Mouse (Mus musculus) regulatory T cell (primary cell): Measurements from ENCODE around the gene Ccdc115.

Source experiments
- in situ Hi-C: fragments of 300-600 bp; cut with MboI, MseI; formaldehyde crosslinking; loops from one replicate; pipeline ENCODE4 v1.15.1; 2025; ENCODE audit warnings: high pct_unique_total_duplicates

The Ccdc115 gene

DNA sequence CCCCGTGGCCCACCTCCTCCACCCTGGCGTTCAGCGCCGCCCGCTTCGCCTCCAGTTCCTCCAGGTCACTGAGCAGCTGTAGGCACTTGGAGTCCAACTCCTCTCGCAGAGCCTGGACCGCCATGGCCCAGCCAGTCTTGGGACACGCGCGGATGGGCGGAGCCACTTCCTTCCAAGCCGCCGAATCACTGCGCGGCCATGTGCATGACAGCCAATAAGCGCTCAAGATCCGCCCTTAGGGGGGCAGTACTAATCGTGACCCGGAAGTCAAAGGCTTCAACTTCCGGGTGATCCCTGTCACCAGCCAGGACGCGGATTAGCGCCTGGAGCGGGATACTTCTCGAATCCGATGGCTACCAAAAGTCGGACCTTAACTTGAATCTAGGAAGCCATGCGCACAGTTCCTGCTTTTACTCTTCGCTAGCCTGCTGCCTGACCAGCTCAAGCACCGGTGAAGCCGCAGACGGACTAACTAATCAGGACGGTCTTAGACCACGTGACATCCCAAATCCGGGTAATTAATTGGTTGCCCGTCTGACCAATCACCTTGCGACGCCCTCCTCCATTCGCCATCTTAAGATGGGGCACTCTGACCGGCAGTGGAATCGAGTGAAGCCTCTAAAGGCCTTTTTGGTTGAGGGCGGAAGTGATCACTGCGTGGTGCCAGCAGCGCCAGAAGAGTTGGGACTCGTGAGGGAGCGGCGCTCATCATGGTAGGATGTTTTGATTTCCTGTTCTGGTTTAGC lies at the start of gene Ccdc115, which contains the start of gene Imp4:
TSS of gene Ccdc115 (minus strand) at position 458 of the 746 bp plus-strand sequence.
TSS of gene Imp4 (plus strand) at position 637 of the 746 bp plus-strand sequence.
- in situ Hi-C loops, result no loop called here

DNA sequence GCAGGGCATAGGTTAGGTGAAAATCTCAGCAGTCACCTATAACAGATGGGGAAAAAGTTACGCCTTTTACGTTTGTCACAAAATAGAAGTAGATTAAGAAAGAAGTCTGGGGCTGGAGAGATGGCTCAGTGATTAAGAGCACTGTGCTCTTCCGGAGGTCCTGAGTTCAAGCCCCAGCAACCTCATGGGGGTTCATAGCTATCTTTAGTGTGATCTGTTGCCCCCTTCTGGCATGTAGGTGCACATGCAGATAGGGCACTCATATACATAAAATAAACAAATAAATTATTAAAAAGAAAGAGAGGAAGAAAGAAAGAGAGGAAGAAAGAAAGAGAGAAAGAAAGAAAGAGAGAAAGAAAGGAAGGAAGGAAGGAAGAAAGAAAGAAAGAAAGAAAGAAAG lies 47.9 kb upstream of the Ccdc115 start:
- in situ Hi-C loops, result no loop called here

DNA sequence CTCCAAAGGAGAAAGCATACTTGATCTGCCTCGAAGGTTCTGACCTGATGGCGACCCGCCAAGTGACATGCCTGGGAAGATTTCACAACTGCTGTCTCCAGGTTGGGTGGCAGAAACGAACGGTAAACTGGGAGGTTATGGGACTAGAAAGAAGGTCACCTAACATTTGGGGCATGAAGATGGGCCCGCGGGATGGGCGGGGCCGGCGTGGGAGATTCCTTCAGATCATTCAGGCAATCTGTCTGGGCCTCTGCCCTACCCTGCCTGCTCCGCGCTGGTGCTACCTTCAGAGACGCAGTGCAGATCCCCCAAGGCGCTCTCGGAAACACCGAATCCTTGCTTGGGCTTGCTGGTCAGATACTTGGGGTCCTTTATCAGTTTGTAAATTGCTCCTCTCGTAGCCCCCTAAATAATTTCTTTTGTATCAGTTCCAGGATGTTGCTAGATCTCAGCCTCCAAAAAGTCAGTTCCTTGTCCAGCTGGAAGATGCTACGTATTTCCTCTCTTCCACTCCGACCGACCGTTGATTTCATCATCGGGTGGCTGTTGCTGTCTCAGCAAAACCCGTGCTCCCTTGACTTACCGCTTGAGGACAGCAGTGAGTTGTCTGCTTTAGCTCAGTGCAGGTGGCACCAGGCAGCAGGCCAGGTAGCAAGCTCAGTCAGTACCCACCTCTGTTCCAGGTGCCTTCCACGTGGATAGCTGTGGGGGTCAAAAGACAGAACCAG lies 46.2 kb upstream of the Ccdc115 start:
- in situ Hi-C loops, result no loop called here

DNA sequence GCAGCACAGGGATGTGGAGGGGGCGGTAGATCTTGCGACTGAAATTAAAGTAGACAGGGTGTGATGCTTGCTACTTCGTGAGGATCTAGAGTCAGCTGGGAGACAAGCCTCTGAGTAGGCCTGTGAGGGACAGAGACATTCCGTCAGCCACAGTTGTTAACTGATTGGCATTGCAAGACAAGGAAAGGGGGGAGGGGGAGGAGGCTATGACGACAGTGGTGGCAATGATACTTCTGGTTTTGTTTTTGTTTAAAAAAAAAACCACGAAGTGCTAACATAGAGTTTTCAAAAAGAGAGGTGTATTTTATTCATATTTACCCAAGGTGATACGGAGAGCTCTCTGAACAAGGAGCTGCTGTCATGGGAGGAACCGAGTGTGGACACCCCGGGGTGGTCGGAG lies 45.0 kb upstream of the Ccdc115 start:
- in situ Hi-C loops, result no loop called here

DNA sequence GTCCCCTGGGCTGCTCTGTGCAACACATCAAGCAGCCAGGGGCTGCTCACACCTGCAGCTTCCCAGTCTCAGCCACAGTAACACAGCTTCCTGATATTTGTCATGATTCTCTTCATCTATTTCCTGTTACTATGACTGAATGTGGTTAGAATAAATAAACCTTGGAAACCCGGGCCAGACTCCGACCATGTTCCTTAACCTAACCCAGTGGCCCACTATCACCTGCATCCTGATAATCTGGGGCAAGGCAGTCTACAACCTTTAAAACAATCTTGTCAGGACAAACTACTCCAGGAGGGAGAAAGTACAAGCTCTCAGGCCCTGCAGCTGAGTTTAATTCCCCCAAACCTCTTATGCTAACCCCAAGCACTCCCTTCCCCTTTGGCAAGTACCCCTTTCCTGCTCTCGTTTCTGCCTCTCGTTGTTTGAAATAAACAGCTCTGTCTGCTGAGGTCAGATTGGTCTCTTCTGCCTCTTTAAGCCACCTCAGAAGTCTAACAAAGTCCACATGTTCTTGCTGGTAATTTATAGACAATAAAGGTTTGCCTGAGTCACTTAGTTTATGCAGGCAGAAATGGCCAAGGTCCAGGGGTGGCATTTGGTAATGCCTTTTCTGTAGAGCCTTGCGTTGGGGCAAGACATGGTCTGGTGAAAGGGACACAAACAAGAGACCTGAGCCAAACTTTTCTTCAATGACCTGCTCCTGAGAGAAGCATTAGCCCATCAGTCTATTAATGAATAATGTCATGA lies 42.6 kb upstream of the Ccdc115 start:
- in situ Hi-C loops, result no loop called here

DNA sequence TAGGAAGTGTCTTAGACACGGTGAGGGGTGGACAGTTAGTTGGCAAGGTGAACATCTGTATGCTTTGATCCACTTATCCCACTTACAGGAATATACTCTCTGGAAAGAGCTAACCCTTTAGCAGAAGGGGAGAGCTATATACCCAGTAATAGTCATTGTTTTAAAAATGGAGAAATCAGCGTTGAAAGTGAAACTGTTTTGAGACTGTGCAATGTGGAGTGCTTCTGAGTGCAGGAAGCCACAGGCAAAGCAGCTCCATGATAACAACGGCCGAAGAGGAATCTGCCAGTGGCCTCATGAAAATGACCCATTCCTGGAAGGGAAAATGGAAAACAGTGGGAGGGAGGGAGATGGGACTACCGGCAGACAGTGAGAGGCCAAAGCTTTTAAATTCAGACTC lies 41.3 kb upstream of the Ccdc115 start:
- in situ Hi-C loops, result no loop called here

DNA sequence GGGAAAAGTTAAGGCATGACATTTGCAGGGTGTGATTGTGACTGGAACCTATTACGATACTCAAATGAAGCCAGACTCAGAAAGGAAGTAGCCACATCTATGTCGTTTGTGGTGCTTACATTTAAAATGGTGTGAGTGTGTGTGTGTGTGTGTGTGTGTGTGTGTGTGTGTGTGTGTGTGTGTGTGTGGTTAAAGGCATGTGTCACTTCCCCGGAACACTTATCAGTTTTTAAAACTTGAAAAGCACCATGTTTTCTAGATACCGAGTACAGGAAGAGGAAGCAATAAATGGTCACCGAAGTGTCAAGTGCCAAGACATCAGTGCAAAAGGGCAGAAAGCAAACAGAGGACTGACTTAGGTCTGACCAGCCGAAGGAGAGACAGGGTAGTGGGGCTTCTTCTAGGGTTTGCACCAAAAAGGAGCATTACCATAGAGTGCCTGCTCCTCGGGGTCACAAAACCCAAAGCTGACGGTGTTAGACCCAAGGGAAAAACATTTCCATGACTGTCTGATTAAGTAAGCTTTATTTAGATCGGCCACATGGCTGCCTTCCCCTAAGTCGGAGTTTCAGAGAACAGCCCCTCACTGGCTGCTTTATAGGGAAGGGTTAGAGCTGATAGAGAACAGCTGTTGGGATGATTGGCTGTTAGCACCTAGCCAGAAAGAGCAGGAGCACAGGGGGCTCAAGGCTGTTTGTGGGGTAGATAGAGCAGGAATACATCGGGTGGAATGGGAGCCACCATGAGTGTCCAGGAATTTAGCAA lies 39.6 kb upstream of the Ccdc115 start:
- in situ Hi-C loops, result no loop called here

DNA sequence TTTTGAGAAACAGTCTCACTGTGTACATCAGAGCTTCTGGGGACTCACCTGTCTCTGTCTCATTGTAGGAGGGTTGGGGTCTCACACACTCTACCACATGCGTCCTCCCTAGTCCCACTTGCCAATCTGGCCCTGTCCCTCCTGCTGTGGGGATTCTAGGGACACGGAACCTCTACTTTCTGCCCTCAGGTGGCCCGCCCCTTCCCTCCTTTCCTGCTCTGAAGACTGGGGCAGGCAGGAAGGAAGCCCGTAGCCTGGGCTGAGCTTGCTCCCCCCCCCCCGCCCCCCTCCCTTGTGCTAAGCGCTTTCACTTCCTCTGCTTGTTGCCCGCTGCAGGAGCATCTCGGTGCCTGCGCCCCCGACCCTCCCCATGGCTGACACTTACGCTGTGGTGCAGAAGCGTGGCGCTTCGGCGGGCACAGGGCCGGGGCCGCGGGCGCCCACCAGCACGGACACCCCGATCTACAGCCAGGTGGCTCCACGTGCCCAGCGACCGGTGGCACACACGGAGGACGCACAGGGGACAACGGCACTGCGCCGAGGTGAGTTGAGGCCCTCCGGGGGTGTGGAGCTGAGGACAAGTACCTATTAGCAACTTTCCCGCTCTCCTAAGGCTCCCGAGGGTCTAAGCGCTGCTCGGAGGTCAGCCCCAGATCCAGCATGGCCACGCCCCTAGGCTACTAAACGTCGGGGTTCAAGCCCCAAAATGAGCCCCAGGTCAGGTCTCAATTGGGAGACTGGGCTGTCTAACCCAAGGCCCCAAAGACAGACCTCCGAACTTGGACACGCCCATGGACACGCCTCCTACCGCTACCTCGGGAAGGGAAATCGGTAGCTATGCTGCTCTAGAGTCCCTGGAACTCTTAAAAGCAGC lies 33.2 kb upstream of the Ccdc115 start:
- in situ Hi-C loops, result no loop called here

DNA sequence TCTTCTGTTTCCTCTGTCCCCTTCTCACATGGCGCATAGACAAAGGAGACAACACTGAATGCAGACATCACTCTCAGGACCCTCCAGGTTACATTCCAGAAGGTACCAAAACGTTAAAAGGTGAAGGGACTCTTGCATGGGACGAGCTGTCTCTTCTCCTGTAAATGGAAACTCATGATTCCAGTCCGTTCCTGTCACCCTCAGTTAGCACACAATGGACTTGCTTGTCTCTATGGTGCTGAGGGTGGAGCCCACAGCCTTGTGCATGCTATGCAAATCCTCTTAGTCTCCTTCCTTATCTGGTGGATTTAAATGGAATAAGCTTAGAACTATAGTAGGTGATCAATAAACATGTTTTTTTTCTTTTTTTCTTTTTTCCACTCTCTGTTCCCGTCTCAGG lies 30.3 kb upstream of the Ccdc115 start:
- in situ Hi-C loops, result no loop called here

DNA sequence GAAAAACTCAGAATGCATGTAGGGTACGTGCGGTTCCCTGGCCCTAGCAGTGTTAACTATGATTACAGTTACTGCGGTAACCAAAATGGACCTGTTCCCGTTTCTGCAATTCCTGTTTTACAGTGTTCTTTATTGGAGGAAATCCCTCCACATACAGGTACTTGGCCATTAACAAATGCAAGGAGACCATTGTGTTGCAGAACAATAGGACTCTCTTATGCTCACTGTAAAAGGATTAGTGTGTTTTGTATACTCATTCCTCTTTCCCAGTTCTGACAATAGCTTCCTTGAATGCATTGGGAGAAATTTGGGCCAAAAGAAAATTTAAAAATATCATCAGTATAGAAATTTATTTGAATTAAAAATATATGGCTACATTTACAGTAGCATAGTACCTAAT lies 29.0 kb upstream of the Ccdc115 start:
- in situ Hi-C loops, result no loop called here

DNA sequence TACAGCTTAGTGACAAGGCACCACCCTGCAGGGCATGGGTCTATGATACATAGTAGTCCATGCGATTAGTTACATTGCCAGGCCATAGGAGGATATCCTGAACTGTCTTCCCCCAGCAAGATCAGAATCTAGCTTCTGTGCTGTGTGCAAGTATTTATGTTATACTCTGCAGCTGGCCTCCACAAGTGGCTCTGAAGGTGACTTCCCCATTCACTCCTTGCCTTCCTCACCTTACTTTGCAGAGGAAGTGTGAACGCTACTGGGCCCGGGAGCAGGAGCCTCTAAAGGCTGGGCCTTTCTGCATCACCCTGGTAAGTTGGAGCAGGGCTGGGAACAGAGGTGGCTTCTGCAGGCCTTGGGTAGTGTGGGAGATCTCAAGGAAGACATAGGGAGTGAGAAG lies 28.6 kb upstream of the Ccdc115 start:
- in situ Hi-C loops, result no loop called here

DNA sequence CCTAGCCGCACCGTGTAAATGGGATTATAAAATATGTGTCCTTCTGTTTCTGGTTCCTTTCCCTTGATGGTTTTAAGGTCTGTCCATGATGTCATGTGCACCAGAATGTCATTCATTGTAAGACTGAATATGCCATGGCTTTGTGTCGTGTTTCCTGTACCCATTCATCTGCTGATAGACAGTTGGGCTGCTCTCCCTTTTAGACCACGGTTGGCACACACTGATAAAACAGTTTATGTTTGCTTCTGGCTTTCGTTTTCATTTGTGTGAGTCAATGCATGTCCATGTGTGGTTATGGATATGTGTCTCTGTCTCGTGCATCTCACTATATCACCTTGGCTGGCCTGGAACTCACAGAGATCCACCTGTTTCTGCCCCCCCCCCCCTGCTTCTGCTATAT lies 26.0 kb upstream of the Ccdc115 start:
- in situ Hi-C loops, result no loop called here

DNA sequence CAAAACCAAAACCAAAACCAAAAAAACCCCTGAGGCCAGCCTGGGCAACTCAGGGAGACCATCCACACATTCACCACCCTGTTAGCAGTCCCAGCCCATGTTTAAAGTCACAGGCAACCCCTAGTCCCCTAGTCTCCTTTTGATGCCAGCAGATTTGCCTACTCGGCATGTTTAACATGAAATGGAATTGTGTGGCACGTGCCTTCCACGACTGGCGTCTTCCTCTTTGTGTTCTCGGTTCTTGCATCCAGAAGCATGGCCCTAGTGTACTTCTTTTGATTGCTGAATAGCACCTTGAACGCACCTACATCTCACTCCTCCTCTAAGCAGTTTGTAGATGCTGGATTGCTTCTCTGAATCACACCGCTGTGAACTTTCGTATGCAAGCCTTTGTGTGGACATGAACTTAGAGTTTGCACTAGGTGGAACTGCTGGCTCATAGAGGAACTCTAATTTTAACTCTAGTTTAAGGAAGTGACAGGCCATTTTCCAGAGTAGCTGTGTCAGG lies 24.9 kb upstream of the Ccdc115 start:
- in situ Hi-C loops, result no loop called here

DNA sequence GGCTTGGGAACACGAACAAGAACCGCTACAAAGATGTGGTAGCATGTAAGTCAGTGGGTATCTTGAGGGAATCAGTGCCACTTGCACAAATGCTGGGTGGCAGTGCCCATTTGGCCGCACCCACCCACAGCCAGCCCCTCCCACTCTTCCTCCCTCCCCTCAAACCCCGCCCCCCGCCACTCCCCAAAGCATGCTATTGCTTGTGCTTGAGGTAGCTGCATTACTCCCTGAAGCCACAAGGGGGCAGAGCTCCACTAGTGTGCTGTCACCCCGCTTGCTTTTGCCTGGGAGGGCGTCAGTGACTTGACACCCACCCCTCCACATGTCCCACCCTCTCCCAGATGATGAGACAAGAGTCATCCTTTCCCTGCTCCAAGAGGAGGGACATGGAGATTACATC lies 23.3 kb upstream of the Ccdc115 start:
- in situ Hi-C loops, result no loop called here

DNA sequence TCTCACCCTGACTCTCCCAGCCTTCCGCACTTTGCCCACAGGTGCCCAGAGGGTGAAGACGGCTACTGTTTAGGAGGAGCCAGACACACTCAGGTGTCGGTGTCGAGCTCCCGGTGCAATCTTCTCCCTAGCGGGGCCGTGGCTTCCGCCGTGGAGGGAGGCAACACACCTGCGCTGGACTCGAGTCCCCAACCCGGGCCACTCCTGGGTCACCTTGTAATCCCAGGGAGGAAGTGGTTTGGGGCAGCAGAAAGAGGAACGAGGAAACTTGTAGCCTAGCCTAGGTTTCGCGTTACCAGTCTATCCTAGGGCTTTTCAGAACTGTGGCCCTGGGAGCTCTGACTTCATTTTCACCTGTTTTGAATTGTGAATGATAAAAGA lies 20.6 kb upstream of the Ccdc115 start:
- in situ Hi-C loops, result no loop called here

DNA sequence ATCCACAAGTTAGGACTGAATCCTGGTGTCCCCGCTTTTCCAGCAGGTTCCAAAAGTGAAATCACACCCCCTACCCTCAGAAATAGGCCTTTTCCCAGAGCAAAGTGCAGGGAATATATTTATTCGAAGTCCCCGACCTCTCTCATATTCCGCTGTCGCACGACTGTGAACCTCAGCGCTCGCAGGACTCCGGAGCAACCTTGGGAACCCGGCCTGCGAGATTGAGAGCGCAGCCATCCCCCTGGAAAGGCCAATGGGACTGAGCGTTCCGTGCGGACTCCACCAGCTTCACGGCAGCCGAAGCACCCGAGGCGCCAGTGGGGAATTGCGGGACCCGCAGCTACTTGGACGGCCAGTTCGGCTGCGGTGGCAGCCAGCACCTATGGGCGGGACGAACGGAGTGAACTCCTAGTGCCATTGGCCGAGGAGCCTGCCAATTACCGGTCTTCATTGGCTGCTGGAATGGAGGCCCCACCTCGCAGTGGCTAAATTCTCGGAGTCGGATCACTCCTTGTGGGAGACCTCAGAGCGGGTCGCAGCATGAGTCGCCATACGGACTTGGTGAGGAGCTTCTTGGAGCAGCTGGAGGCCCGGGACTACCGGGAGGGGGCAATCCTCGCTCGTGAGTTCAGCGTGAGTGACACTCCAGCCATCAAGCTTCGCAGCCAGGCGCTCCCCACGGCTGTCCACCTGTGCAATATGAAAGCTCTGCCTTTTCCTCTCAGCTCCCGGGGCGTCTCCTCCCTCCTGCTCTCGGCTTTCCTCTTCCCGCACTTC lies 20.0 kb upstream of the Ccdc115 start, which contains the start of gene Ptpn18:
TSS of gene Ptpn18 (plus strand) at position 479 of the 777 bp plus-strand sequence.
- in situ Hi-C loops, result no loop called here

DNA sequence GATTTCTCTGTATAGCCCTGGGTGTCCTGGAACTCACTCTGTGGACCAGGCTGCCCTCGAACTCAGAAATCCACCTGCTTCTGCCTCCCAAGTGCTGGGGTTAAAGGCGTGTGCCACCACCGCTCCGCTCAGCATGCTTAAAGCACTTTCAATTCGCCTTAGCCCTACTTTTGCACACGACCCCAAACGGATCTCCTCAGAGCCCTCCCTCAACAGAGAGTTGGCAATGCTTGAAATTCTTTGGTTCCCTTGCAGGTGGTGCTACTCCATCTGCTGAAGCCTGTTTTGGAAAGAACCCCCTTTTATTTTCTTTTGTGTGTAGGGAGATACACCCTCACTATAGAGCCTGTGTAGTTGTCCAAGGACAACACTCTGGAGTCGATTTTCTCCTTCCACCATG lies 19.0 kb upstream of the Ccdc115 start:
- in situ Hi-C loops, result no loop called here

DNA sequence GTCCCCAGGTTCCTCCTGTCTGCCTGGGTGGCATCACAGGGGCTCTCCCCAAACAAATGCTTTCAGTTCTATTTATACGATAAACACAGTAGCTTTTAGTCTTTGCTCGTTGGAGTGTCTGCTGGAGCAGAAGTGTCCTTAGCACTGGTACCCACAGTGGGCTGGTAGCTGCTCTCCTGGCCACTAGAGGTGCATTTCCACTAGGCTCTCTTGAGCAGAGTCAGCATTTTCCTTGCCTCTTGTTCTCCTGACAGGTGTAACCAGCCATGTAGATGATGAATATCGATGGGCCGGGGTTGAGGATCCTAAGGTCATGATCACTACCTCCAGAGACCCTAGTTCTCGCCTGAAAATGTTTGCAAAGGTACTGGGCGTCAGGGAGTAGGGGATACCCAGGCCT lies 3.7 kb upstream of the Ccdc115 start:
- in situ Hi-C loops, result no loop called here

DNA sequence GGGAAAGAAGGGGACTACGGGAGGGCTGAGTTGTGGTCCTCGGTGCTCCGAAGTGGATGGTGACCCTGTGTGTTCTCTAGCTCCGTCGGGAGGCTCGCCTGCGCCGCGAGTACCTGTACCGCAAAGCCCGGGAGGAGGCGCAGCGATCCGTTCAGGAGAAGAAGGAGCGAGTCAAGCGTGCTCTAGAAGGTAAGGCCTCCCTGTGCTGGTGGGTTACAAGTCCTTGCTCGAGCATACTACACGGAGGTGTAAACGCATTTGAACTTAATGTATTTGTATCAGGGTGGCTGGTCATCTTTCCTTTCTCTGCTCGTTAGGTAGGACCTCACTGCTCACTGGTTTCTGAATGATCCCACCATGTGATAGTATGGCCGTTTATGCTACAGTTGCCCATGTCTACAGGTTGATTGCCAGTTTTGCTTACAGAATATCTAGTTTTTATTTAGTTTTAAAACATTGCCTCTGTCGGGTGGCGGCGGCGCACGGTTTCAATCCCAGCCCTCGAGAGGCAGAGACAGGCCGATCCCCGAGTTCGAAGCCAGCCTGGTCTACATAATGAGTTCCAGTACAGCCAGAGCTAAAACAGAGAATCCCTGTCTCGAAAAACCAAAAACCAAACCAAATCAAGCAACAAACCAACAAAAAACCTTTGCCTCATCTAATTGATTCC lies 624 bp upstream of the Ccdc115 start:
- in situ Hi-C loops, result no loop called here
